In genomic region chr4:88045151-88045550, GRCm38 (mm10) we compare ENCODE assay signal across 16 mouse cellular contexts.
"Had no signal": no experiment of that assay in that cellular context is flagged by ENCODE, and none has a peak within 500 bp of the region (broad histone marks: within the 10 kb centered on the region; RNA-seq: fewer than 3 reads in every experiment).

No protein-coding gene starts in this region.

- ATAC-seq: hindbrain, embryonic 16.5 days; intestine, embryonic 16.5 days; liver, embryonic 12.5 days had no signal

- DNase-seq: gastrocnemius, adult 2 months; gastrocnemius, postnatal 10 days; gastrocnemius, postnatal 25 days; heart, adult 18-20 months; heart, postnatal 10 days; heart, postnatal 4 days; kidney, adult 11 months; kidney, adult 2 months; kidney, adult 9 months; kidney, postnatal 10 days; kidney, postnatal 25 days; kidney, postnatal 4 days; left cerebral cortex, postnatal 4 days had no signal
